Mouse (Mus musculus) bone marrow, adult 2 months (tissue): ENCODE results near the gene Zfyve21. TPM values are rescaled to one million over a fixed set of nuclear protein-coding genes. Genes with fewer than 3 reads are reported as not detected.

Experiments used
- H3K27ac ChIP-seq: fragments of 200-500 bp; 2 replicates; pipeline ENCODE4 v1.5.1; 2012; ENCODE audit warnings: low read depth, mild to moderate bottlenecking, control low read depth, inconsistent platforms, low read length; ENCODE audit not compliant: control insufficient read depth, poor library complexity, insufficient read depth
- H3K4me1 ChIP-seq: fragments of 200-500 bp; 2 replicates; pipeline ENCODE4 v1.6.1; 2011; ENCODE audit warnings: low read length; ENCODE audit not compliant: control insufficient read depth, insufficient read depth
- H3K4me3 ChIP-seq: fragments of 200-500 bp; replicated peaks from 2 replicates; pipeline ENCODE3; 2011; ENCODE audit warnings: mild to moderate bottlenecking, low read depth, low read length, control low read depth; ENCODE audit not compliant: control insufficient read depth
- CTCF ChIP-seq: fragments of 200-500 bp; IDR thresholded peaks from 2 replicates; pipeline ENCODE4 v1.5.1; 2011; ENCODE audit warnings: low read length, control low read depth; ENCODE audit not compliant: control insufficient read depth, insufficient read depth
- POLR2A ChIP-seq: fragments of 200-500 bp; IDR thresholded peaks from 2 replicates; pipeline ENCODE4 v1.6.1; 2011; ENCODE audit warnings: low read depth, mild to moderate bottlenecking, control low read depth, low read length, borderline replicate concordance; ENCODE audit not compliant: control insufficient read depth
- WGBS: fragments of 180-500 bp; shearing (Covaris S2); methylation state at CpG from one replicate; pipeline ENCODE4 v1.1.7; 2018; 5-methylcytosine and 5-hydroxymethylcytosine counted together
- polyA plus RNA-seq: library from polyadenylated mRNA; stranded (reverse); fragments of >200 nt; gene quantifications from 2 replicates; pipeline ENCODE4 v1.2.4, GENCODE M21; 2011; ENCODE audit warnings: low replicate concordance; ENCODE audit not compliant: missing spikeins, insufficient read depth, insufficient read length

Zfyve21 gene
- polyA plus RNA-seq, 1 experiment = 12.8 TPM

GRCm38 (mm10) chr12:111853546-111853945 is 39.6 kb downstream of the Zfyve21 start:
- H3K4me1 ChIP-seq = no peaks in the 10 kb centered on the region
- no peak overlapping the region for H3K27ac ChIP-seq
- no peak overlapping the region for H3K4me3 ChIP-seq
- no peak for TF ChIP-seq CTCF
- no peak for TF ChIP-seq POLR2A
- WGBS = 66% methylated on average over 4 of the region's 4 CpGs

- no peaks in the 10 kb centered on the region for H3K4me1 ChIP-seq
- TF ChIP-seq CTCF (no peak), POLR2A (no peak)
- no peak overlapping the region for H3K4me3 ChIP-seq
- no peak overlapping the region for H3K27ac ChIP-seq
- 86% methylated on average over 2 of the region's 2 CpGs for WGBS
These were observed 41.5 kb downstream of the Zfyve21 start for GRCm38 (mm10) chr12:111855448-111855847.

GRCm38 (mm10) chr12:111864206-111864824 is 50.3 kb downstream of the Zfyve21 start:
- H3K4me1 ChIP-seq = no peaks in the 10 kb centered on the region
- WGBS = 83% methylated on average over 4 of the region's 4 CpGs
- H3K4me3 ChIP-seq = no peak overlapping the region
- no peak overlapping the region for H3K27ac ChIP-seq
- TF ChIP-seq CTCF = no peak
- no peak for TF ChIP-seq POLR2A

- TF ChIP-seq POLR2A (no peak), CTCF (no peak)
These were observed 55.8 kb downstream of the Zfyve21 start for GRCm38 (mm10) chr12:111869806-111870205.

GRCm38 (mm10) chr12:111870811-111871210 is 56.8 kb downstream of the Zfyve21 start:
- no peak overlapping the region for H3K4me3 ChIP-seq
- H3K4me1 ChIP-seq = no peaks in the 10 kb centered on the region
- WGBS = 87% methylated on average over 7 of the region's 7 CpGs
- TF ChIP-seq CTCF (no peak), POLR2A (no peak)
- no peak overlapping the region for H3K27ac ChIP-seq

More at GRCm38 (mm10) chr12:111869806-111870205, 55.8 kb downstream of the Zfyve21 start:
- no peak overlapping the region for H3K27ac ChIP-seq
- H3K4me3 ChIP-seq = no peak overlapping the region
- 95% methylated on average over 1 of the region's 1 CpGs for WGBS
- H3K4me1 ChIP-seq = no peaks in the 10 kb centered on the region

- H3K4me1 ChIP-seq = no peaks in the 10 kb centered on the region
- WGBS = 47% methylated on average over 5 of the region's 5 CpGs
- H3K27ac ChIP-seq = no peak overlapping the region
- H3K4me3 ChIP-seq = no peak overlapping the region
- TF ChIP-seq POLR2A (no peak), CTCF (no peak)
These were observed 58.1 kb downstream of the Zfyve21 start for GRCm38 (mm10) chr12:111872079-111872478.

GRCm38 (mm10) chr12:111874601-111875140 is 60.7 kb downstream of the Zfyve21 start:
- Histone ChIP-seq H3K27ac (no peak overlapping the region), H3K4me3 (no peak overlapping the region), H3K4me1 (no peaks in the 10 kb centered on the region)
- WGBS = 85% methylated on average over 1 of the region's 1 CpGs
- TF ChIP-seq POLR2A = no peak
- TF ChIP-seq CTCF = no peak

- Histone ChIP-seq H3K4me1 (no peaks in the 10 kb centered on the region), H3K27ac (no peak overlapping the region), H3K4me3 (no peak overlapping the region)
- WGBS = 73% methylated on average over 3 of the region's 3 CpGs
- TF ChIP-seq CTCF (no peak), POLR2A (no peak)
These were observed 61.5 kb downstream of the Zfyve21 start for GRCm38 (mm10) chr12:111875499-111875898.
